Mouse (Mus musculus) heart, adult 2 months (tissue): ENCODE measurements around the gene Nyap1.

Experiments
- CTCF ChIP-seq: fragments of 200-600 bp; IDR thresholded peaks from 2 replicates; pipeline ENCODE4 v1.8.1; 2022; ENCODE audit warnings: antibody characterized with exemption, mild to moderate bottlenecking, moderate library complexity
- EP300 ChIP-seq: fragments of 200-500 bp; IDR thresholded peaks from 2 replicates; pipeline ENCODE4 v1.6.1; 2011; ENCODE audit warnings: low read depth, low read length, control low read depth; ENCODE audit not compliant: insufficient read depth
- POLR2A ChIP-seq: fragments of 200-500 bp; IDR thresholded peaks from 2 replicates; pipeline ENCODE4 v1.6.1; 2011; ENCODE audit warnings: mild to moderate bottlenecking, low read depth, low read length, control low read depth; ENCODE audit not compliant: insufficient read depth

DNA sequence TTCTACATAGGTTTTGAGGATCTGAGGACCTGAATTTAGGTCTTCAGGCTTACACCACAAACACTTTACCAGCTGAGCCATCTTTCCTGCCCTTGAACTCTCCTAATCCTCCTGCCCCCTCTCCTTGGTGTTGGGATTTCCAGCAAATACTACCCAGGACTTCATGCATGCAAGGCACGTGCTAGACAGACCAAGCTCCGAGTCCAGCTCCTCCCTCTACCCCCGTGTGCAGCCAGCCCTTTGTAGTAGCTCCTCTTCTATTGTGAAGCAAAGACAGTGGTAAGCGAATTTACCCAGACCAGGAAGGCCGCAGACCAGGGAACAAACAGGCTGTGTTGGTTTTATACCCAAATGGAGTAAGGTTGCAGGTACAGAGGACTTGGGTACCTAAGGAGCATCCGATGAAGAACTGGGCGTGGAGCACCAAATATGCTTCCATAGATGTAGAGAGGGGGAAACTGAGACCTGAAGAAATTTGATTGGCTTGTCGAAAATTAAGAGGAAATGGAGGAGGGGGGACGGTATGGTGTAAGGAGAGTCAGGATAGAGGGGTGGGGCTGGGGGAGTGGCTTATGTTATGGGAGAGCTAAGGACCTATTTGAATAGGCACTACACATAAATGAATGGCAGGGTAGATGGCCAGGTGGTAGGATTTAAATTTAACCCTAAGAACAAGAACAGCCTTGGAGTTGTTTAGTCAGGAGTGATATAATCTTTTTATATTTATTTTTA, 23.4 kb upstream of the Nyap1 start:
- TF ChIP-seq POLR2A (no peak), CTCF (no peak), EP300 (no peak)
